Mouse (Mus musculus): ENCODE measurements around the gene Ralbp1.
A peak's percentile ranks its signal among the peaks of the same experiment; 100 is the strongest.

Ralbp1 gene

DNA sequence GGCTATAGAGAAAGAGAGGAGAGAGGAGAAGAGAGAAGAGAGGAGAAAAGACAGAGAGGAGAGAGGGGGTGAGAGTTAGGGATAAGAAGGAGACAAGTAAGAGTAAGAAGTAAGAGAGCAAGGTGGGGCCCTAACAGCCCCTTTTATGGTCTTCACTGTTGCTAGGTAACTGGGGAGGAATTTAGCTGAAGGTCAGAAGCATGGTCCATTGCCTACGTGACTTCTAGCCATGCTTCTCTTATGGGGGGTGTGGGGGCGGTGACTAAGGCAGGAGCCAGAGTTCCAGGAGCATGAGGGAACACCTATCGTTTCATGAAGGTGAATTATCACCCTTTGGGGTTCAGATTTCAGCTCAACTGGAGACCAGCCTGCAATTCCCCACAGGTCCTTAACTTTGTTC is 10.4 kb upstream of the Ralbp1 start:
- no peak for DNase-seq (ENCODE audit: low spot score)

DNA sequence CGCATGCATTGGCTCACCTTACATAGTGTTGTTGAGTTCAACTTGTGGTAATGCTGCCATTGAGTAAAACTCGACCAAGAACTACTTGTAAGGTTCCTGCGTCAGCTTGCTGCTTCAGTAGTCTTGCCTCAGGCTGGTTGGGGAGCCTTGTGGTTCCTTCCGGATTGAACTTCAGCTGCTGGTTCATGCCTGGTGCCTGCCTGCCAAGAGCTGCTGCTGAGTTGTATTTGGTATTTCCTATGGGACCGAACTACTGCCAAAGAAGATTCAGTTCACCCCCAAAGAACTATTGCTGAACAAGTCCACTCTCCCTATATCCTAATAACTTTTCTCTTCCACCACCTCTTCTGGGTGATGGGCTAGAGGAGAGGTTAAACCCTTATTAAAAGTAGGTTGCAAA is 3.9 kb upstream of the Ralbp1 start:
- no peak for DNase-seq (ENCODE audit: low spot score)

DNA sequence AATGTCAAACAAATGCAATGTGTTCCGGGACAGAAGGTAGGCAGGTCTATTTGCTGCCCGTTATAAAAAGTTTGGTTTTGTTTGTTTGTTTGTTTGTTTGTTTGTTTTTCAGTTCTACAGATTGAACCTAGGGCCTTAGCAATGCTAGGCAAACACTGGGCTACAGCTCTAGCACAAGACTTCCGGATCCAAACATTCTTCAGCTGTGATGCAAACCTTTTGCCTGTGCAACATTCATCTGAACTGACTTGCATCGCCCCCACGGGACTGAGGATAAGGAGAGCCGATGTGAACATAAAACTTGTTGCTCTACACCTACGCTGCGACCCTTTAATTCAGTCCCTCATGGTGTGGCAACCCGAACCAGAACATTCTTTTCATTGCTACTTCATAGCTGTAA is 973 bp upstream of the Ralbp1 start:
- peak; percentile 58 for DNase-seq (ENCODE audit: low spot score)

DNA sequence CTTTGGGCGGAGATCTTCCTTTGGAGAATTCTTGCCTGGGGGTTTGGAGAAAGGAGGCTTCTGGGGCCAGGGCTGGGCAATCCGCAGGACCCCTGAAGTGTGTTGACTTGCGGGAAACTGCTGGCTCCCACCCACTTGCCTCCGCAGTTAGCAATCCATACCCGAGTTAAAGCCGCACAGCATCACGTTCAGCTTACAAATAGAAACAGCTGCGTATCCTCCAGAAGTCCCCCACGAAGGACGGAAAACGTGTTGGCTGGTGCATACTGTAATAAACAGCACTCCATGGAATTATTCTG is 251 bp downstream of the Ralbp1 start:
- DNase-seq (ENCODE audit: low spot score) = no peak

DNA sequence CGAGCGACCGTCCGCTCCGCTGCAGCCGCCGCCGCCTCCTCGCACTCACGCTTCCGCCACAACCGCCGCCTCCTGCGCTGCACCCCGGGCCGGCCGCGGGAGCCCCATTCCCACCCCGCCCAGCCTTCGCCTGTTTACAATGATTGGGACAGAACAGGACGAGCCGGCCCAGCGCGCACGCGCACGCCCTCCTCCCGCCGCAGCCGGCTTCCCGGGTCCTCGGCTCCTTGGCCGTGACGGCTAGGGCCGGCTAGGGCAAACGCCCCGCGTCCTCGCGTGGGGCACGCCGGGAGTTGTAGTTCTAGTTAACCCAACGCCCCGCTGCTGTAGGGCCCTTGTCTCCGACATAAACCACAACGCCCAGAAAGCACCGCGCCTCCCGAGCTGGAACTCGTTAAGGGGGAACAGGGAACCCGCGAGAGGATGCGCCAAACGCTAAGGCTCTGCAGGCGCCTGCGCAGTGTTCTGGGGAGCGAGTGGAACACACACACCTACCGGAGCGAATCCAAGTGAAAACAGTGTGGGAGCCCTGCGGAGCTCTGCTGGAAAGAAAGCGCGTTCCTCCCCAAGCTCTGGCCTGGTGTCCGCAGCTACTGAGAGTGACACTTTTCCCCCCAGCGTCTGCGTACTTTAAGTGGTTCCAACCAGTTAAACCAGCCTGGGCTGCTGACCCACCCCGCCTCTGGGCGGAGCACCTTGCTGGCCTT is 754 bp downstream of the Ralbp1 start:
- peak; percentile 100 for DNase-seq (ENCODE audit: low spot score)

DNA sequence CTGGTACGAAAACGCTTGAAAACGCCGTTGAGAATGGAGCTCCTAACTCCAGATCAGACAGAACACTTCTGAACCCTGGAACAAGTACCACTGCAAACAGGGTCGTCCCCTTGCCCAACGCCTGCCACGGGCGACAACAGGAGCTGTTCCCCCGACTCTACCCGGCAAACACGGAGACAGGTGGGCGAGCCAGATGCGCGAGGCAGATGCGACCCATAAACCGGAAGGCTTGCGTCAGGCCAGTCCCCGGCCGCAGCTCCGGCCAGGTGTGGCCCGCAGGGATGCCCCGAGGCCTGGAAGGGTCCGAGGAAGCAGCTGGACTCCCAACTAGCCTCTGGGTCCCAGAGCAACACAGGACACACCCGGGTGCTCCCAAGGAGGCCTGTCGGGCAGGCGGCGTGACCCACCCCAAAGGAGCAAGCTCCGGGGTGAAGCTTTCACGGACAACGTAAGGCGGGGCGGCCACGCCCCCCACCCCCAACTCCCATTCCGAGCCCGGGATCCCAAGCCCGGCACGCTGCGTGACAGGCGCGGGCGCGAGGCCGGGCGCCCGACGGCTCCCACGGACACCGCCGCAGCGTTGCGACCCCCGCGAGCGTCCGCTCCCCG is 1.4 kb downstream of the Ralbp1 start:
- DNase-seq (ENCODE audit: low spot score) = peak; percentile 76

DNA sequence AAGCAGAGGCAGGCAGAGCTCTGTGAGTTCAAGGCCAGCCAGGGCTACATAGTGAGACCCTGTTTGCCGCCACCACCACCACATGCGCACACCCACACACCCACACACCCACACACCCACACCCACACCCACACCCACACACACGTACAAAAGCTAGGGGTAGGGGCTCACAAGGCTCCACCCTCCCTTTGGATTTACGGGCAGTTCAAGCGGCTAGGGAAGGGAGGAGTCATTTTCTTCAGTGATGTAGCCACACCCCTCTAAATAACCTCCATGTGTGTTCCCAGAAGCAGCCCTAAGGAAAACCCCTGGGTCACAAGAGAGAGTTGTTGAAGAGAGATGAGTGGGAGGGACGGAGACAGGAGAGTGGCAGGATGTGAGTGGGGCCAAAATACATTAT is 8.6 kb downstream of the Ralbp1 start:
- DNase-seq (ENCODE audit: low spot score) = no peak

DNA sequence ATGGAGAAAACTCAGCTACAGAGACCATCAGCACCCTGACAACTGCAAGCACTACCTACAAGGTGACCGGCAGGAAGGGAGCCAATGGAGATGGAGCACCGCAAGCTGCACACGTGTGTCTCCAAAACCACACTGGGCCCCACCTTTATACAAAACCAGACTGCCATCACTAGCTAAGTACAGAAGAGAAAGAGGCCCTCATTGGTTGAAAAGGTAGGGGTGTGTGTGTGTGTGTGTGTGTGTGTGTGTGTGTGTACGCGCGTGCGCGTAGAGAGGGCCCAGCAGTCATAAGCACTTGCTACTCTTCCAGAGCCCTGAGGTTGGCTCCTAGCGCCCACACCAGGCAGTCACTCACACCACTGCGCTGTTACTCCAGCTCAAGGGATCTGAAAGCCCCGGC is 11.8 kb downstream of the Ralbp1 start:
- DNase-seq (ENCODE audit: low spot score) = no peak

DNA sequence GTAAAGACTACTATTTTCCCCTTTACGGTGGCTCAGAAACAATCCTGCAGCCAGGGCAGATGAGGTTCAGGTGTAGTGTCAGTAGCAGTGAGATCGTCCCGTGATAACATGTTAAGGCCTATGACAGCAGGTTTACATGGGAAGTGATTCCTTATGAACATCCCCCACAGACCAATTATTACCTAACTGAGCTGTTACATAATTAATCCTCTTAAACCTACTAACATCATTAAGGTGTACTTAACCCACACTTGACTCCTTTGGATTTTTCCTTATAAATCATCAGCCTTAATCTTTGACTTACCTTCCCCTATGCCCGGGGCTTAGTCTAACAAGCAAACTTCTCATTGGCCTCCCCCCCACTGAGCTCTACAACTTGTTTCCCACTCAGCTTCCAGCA is 12.4 kb downstream of the Ralbp1 start:
- DNase-seq (ENCODE audit: low spot score) = no peak

DNA sequence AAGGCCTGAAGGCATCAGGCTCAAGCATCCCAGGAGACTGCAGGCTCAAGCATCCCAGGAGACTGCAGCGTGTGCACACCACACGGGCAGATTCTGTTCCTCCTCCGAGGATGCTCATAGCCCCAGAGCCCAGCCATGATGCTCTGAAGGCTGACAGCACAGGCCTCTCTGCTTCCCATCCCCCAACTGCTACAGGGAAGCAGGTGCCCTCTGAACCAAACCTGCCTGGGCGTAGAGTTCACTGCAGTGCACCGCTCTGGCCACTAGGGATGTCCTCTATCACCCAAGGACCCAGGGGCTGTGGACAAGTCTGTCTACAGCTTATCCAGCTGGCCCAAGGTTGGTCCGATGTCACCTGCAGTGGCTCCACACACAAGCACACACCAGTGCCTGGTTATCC is 12.9 kb downstream of the Ralbp1 start:
- DNase-seq (ENCODE audit: low spot score) = peak; percentile 58

DNA sequence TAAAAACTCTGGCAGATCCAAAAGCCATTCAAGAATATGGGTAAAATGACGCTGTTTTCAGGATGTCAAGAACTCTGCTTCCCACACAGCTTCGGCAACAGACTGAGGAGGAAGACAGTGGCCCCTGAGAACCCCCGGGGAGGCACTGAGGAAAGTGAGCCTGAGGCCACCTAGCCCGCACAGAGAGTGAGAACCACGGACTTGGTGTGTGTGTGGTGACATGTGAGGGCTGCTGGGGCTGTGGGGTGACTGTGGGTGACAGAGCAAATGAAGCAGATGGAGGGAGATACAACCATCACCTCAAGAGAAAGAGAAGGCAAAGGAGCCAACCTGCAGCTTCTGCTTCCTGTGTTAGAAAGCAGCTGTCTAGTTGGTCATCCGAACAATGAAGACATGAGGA is 13.5 kb downstream of the Ralbp1 start:
- DNase-seq (ENCODE audit: low spot score) = no peak

DNA sequence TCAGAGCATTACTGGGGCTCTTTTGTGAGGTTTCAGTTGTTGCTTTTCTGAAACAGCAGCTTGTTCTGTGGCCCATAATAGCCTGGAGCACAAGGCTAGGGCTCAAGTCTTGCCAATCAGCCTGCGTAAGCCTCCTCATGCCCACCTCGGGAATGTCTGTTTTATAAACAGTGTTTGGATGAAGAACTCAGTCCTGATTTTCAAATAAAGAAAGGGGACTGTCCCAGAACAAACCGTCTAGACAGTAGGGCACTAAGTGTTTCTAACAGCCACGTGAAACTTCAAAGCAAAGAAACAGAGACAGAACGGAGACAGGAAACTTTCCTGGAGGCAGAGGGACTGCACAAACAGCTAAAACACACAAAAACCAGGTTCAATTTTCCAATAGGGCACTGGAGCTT is 14.0 kb downstream of the Ralbp1 start:
- DNase-seq (ENCODE audit: low spot score) = no peak

DNA sequence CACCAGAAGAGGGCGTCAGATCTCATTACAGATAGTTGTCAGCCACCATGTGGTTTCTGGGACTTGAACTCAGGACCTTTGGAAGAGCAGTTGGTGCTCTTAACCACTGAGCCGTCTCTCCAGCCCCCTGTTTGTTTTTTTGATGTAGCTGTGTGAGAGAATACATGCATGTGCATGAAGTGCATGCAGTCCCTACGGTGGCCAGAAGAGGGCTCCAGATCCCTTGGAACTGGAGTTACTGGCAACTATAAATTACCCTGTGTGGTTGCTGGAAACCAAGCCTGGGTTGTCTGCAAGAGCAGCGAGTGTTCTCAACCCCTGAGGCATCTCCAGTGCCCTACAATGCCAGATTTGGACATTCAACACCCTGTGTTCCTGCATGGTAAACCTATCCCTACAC is 15.5 kb downstream of the Ralbp1 start:
- DNase-seq (ENCODE audit: low spot score) = peak; percentile 65

DNA sequence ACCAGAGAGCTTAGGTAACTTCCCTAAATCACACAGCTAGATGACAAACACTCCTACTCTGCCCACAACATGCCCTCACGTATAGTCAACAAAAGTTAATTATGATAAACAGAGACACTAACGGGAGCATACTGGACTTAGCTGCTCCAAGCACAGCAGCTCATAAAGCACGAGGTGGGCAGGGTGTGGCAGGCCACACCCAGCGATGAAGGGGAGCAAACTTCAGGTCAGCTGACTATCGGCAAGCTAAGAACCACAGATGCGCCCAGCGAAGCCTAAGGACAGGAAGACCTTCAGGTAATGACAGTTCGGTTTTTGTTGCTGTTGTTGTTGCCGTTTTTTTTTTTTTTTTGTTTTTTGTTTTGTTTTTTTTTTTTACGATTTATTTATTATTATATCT is 15.9 kb downstream of the Ralbp1 start:
- DNase-seq (ENCODE audit: low spot score) = no peak

DNA sequence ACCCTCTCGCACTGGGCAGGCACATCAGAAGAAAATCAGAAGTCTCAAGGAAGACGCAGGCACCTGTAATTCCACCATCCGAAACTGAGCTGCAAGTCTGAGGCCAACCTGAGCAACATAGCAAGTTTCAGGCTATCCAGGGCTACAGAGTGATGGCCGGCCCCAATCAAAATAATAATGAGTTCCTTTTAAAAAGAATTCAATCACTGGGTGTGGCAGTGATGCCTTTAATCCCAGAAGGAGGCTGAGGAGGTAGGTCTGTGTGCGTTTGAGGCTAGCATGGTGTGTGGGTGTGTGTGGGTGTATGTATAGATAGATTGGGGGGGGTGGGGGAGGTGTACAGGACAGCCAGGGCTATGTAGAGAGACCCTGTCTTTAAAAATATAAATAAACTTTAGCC is 17.6 kb downstream of the Ralbp1 start:
- DNase-seq (ENCODE audit: low spot score) = no peak

DNA sequence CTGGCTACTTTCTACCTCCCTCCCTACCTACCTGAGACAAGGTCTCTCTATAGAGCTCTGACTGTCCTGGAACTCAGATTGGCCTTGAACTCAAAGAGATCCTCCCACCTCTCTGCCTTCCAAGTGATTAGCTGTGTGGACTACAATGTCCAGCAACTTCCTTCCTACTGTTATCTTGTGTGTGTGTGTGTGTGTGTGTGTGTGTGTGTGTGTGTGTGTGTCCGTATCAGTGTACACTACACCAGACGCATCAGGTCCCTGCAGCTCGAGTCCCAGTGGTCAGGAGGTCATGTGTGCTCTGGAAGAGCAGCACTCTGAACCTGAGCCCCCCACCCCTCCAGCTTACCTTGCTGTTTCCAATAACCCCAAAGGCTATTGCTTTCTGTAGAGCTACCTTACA is 19.4 kb downstream of the Ralbp1 start:
- DNase-seq (ENCODE audit: low spot score) = no peak

DNA sequence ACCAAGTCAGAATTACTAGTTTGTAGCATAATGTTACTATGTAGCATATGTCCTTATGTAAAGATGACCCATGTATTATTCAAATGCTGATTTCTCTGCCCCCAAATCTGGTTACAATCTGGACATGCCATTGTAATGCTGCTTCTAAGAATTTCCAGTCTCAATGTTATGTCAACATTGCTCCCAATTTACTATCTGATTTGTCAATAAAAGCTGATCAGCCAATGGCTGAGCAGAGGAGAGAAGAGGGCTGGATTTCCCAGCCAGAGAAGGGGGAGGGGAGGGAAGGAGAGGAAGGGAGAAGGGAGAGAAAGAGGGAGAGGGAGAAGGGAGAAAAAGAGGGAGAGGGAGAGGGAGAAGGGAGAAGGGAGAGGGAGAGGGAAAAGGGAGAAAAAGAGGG is 20.3 kb downstream of the Ralbp1 start:
- DNase-seq (ENCODE audit: low spot score) = no peak

DNA sequence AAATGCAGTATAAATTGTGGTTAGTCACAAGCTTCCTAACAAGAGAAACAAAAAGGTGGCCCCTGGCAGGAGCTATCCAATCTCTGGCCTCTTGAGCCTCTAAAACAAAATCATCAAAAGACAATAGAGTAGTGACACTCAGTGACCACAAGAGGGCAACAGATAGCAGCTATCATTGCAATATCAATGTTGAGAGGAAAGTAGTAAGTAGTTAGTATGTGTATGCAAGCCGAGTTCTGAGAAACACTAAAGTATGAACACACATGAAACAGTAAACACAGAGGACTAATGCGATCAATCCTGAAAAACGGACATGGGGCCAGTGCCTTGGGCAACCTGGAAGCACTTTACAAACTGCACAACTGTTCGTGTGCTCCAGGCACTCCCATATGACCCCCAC is 20.9 kb downstream of the Ralbp1 start:
- DNase-seq (ENCODE audit: low spot score) = peak; percentile 77

DNA sequence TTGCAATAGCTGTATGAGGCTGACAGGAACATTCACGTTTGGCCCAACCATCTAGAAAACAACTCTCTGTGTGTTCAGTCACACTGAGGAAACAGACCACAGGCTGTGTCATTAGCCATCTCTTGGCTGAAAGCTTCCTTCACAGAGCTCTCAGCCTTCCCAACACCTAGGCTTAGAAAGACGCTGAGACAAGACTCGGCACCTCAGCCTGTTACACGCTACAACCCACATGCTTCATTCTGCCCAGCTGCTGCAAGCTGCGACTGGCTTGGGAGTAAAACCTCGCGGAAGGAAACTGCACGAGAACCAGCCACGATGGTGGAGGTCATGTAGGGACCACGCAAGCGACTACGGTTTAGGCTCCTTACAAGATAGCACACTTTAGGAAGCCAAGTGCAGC is 21.8 kb downstream of the Ralbp1 start:
- no peak for DNase-seq (ENCODE audit: low spot score)

DNA sequence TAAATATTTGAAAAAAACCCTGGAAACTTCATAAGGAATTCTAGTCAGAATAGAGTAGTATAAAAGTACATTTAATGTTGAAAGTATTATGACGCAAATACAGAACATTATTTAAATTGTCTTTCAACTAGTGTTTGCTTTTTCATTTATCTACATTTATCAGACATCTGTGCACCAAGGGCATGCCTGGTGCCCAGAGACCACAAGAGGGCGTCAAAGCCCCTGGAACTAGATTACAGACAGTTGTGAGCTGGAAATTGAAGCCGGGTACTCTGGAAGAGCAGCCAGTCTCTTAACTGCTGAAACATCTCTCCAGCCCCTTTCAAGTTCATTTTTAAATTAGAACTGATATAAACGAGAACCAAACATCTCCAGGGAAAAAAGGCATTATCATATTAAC is 23.0 kb downstream of the Ralbp1 start:
- DNase-seq (ENCODE audit: low spot score) = peak; percentile 35

DNA sequence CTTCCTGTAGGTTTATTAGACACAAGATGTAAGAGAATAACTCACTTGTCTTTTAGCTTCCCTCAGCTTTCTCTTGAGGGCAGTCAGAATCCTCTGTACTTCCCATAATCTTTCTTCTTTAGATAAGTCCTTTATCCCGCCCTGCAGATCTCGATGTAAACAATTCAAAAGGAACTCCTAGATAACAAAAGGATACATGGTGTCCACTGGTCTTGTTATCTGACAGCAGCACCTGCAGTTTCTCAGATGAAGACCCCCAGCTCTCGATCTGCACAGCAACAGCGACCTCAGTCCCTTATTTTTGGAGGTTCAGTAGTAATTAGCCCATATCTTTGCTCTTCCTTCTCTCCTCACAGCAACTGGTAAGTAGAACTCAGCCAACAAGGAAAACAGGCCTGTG is 28.0 kb downstream of the Ralbp1 start:
- DNase-seq (ENCODE audit: low spot score) = no peak

DNA sequence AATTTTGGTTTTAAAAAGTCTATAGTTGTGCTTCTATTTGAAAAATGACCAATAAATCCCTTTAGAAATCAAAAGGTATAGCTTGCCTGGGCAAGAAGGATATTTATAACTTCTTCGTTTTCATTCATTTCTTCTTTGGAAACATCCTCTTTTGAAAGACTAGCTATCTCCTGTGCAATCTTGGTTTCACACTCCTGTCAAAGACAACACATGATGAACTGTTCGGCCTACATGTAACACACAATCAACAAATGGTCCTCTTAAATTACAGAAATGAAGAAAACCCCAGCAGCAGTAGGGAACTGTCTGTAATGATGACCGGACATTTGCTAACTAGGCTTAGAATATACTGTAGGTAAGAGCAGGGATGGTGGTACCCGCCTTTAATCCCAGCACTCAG is 31.6 kb downstream of the Ralbp1 start:
- DNase-seq (ENCODE audit: low spot score) = no peak

DNA sequence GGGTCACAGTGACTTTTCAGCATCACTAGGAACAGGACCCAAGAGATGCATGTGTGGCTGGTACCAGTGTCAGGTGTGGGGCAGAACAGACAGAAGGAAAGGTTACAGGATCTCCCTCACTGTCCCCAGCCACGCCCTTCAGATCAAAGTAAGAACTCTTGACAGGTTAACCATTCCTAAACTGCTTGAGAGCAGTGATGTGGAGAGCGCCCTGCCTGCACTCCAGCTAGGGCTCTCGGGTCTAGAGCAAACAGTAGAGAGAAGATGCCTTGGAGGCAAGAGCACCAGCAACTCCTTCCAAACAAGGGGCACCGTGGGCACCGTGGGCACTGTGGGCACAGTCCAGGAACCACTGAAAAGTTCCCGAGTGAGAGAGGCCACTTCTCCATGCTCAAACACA is 32.3 kb downstream of the Ralbp1 start:
- no peak for DNase-seq (ENCODE audit: low spot score)

DNA sequence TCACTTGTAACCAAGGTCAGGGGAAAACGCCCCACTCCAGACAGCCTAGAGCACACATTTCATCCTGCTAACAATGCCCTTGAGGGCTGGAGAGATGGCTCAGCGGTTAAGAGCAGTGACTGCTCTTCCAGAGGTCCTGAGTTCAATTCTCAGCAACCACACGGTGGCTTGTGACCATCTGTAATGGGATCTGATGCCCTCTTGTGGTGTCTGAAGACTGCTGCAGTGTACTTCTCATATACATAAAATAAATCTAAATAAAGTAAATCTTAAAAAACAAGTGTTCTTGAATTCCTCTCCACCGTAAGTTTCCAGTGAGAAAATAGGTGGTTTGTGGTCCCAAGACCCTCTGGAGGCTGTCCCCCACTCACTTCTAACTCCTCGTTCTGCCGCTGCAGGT is 33.8 kb downstream of the Ralbp1 start:
- no peak for DNase-seq (ENCODE audit: low spot score)

DNA sequence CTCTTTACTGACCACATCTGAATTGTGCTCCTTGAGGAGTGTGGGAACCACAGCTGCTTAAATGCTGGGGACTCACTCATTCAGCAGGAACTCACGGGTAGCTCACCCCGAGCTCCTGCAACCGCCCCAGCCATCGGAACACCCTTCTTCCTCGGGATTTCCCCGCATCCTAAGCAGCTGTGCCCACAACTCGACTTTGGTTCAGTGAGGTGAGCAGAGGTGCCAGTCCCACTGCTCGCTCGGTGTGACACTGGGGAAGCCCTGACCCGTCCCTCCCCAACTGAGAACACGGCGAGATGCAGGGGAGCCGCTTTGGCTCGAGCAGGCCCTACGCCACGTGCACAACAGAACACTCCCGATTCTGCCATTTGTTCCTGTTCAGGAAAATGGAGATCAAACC is 35.1 kb downstream of the Ralbp1 start:
- DNase-seq (ENCODE audit: low spot score) = no peak
